Mouse (Mus musculus): ENCODE results near the gene Eif3f. TPM values are rescaled to one million over a fixed set of nuclear protein-coding genes. Genes with fewer than 3 reads are reported as not detected.

Gene Eif3f
- polyA plus RNA-seq, 1 experiment from 2014 or later = 78.4 TPM

DNA sequence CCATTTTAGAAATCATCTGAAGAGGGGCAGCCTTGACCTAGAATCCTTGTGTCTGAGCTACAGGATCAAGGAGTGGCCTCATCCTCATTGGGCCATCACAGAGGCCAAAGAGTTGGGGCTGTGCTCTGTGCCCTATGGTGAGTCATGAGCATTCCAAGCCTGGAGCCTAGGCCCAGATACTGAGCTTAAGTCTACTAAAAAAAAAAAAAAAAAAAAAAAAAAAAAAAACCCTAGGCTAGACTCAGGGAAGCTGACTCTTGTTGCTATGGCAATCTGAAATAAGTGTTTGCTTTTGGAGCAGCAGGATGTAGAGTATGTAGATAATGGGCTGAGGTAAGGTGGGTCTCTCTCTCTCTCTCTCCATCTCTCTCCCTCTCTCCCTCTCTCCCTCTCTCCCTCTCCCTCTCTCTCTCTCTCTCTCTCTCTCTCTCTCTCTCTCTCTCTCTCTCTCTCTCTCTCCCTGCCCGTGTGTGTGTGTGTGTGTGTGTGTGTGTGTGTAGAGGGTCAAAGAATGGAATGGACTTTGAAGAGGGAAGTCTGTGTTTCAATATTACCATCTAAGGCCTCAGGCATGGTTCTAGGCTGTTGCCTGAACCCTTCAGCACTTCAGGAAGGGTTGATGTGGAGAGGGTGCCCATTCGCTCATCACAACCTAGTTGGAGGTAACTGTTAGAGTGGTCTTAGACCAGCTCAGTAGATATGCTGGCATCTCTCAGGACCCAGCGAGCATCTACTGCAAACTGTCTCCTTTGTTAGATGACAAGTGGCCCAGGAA lies 51.9 kb downstream of the Eif3f start:
- Histone ChIP-seq H3K9me3 (no peaks in the 10 kb centered on the region), H3K4me3 (no peak overlapping the region), H3K4me1 (replicated peaks) (no peaks in the 10 kb centered on the region), H3K27me3 (no peaks in the 10 kb centered on the region), H3K27ac (no peak overlapping the region), H3K9ac (no peak overlapping the region), H3K4me2 (no peak overlapping the region), H3K36me3 (no peaks in the 10 kb centered on the region)
- ATAC-seq (ENCODE audit: low FRiP score) = no peak
- 90% methylated on average over 2 of the region's 3 CpGs for WGBS

DNA sequence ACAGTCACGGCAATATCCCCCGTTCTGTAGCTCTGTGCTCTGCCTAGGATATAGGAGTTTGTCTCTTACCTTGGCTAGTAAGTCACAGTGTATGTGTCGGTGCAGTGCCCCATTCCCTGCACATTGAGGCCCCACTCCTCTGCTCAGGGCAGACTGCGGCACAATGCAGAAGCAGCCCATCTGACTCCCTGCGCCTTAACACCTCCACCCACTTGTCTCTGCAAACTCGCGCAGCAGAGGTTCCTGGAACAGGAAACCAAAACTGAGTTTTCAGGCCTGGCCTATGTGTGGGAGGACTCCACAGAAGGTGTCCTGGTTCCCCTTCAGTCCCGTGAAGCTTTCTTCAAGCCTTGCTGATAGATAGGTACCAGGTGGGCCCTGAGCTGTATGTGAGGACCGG lies 57.0 kb downstream of the Eif3f start:
- Histone ChIP-seq H3K36me3 (no peaks in the 10 kb centered on the region), H3K9ac (no peak overlapping the region), H3K9me3 (no peaks in the 10 kb centered on the region), H3K27ac (no peak overlapping the region), H3K4me3 (no peak overlapping the region), H3K27me3 (no peaks in the 10 kb centered on the region), H3K4me2 (no peak overlapping the region), H3K4me1 (replicated peaks) (peaks cover 3% of the 10 kb centered on the region; the same call in 1 of the 2 replicates)
- WGBS = 91% methylated on average over 9 of the region's 9 CpGs
- ATAC-seq (ENCODE audit: low FRiP score) = no peak

Other genes starting within 250 kb of the Eif3f start
- not detected in 2 replicates for gene Olfr512, start 221.1 kb upstream of the Eif3f start, polyA plus RNA-seq (2015; fragmentation: Nextera tagmentation; extraction: Ambion mirVana)
- not detected in 2 replicates for gene Olfr513, start 183.4 kb upstream of the Eif3f start, polyA plus RNA-seq (2015; fragmentation: Nextera tagmentation; extraction: Ambion mirVana)
- gene Olfr514, start 108.4 kb upstream of the Eif3f start, polyA plus RNA-seq (2015; fragmentation: Nextera tagmentation; extraction: Ambion mirVana) = not detected in 2 replicates
- not detected in 2 replicates for gene Olfr516, start 83.9 kb upstream of the Eif3f start, polyA plus RNA-seq (2015; fragmentation: Nextera tagmentation; extraction: Ambion mirVana)
- gene Olfr517, start 62.0 kb upstream of the Eif3f start, polyA plus RNA-seq (2015; fragmentation: Nextera tagmentation; extraction: Ambion mirVana) = not detected in 2 replicates
- gene Olfr518, start 49.4 kb upstream of the Eif3f start, polyA plus RNA-seq (2015; fragmentation: Nextera tagmentation; extraction: Ambion mirVana) = not detected in 2 replicates
- not detected in 2 replicates for gene Olfr519, start 40.0 kb upstream of the Eif3f start, polyA plus RNA-seq (2015; fragmentation: Nextera tagmentation; extraction: Ambion mirVana)
- gene Nlrp10, start 4.2 kb upstream of the Eif3f start, polyA plus RNA-seq (2015; fragmentation: Nextera tagmentation; extraction: Ambion mirVana) = 0.04 TPM in 1 of 2 replicates, not detected in the other
- gene Tub, start 15.9 kb downstream of the Eif3f start, polyA plus RNA-seq (2015; fragmentation: Nextera tagmentation; extraction: Ambion mirVana) = 41.3 and 42.7 TPM in 2 replicates
- gene Ric3, start 148.9 kb downstream of the Eif3f start, polyA plus RNA-seq (2015; fragmentation: Nextera tagmentation; extraction: Ambion mirVana) = 28.3 and 30.1 TPM in 2 replicates
- gene Lmo1, start 240.8 kb downstream of the Eif3f start, polyA plus RNA-seq (2015; fragmentation: Nextera tagmentation; extraction: Ambion mirVana) = 42.8 and 49.8 TPM in 2 replicates

Data from hindbrain, embryonic 13.5 days (tissue).